Mouse (Mus musculus) MEL (cell line): Measurements from ENCODE around the gene Ubr1.

Experiments used
- CTCF ChIP-seq, 3 experiments: IDR thresholded peaks in 2 of 3; conservative IDR thresholded peaks in 1 of 3; 2 replicates each; pipeline ENCODE4 v1.5.1; 2011 to 2012; ENCODE audit warnings: low read length in 3 of 3, low read depth in 2 of 3, mild to moderate bottlenecking in 2 of 3, improper control_type of control experiment in 1 of 3, inconsistent platforms in 1 of 3, mixed read lengths in 1 of 3, moderate library complexity in 1 of 3; ENCODE audit not compliant: control insufficient read depth in 1 of 3, insufficient read depth in 1 of 3, poor library complexity in 1 of 3, severe bottlenecking in 1 of 3
- ELF1 ChIP-seq: IDR thresholded peaks from 2 replicates; pipeline ENCODE4 v1.6.1; 2014; ENCODE audit warnings: low read depth, mild to moderate bottlenecking, inconsistent platforms, low read length, improper control_type of control experiment, moderate library complexity
- EP300 ChIP-seq, 2 experiments: IDR thresholded peaks; 2 replicates each; pipeline ENCODE4 v1.6.1; 2011; ENCODE audit warnings: improper control_type of control experiment in 2 of 2, low read length in 2 of 2, low read depth in 1 of 2, mild to moderate bottlenecking in 1 of 2
- GATA1 ChIP-seq: IDR thresholded peaks from 2 replicates; pipeline ENCODE4 v1.6.1; 2011; ENCODE audit warnings: low read depth, low read length, improper control_type of control experiment
- HCFC1 ChIP-seq: IDR thresholded peaks from 2 replicates; pipeline ENCODE4 v1.6.1; 2012; ENCODE audit warnings: low read depth, mild to moderate bottlenecking, inconsistent platforms, low read length, improper control_type of control experiment, moderate library complexity
- MYC ChIP-seq: IDR thresholded peaks from 2 replicates; pipeline ENCODE4 v1.6.1; 2011; ENCODE audit warnings: low read depth, mild to moderate bottlenecking, low read length, improper control_type of control experiment, moderate library complexity
- NELFE ChIP-seq: IDR thresholded peaks from 2 replicates; pipeline ENCODE4 v1.6.1; 2011; ENCODE audit warnings: low read depth, low read length, improper control_type of control experiment
- POLR2A ChIP-seq, 2 experiments: IDR thresholded peaks; 2 replicates each; pipeline ENCODE4 v1.6.1; 2011 to 2012; ENCODE audit warnings: low read length in 2 of 2, mild to moderate bottlenecking in 2 of 2, control low read depth in 1 of 2, improper control_type of control experiment in 1 of 2, low read depth in 1 of 2, moderate library complexity in 1 of 2; ENCODE audit not compliant: control insufficient read depth in 1 of 2, insufficient read depth in 1 of 2, poor library complexity in 1 of 2
- SIN3A ChIP-seq: IDR thresholded peaks from 2 replicates; pipeline ENCODE4 v1.6.1; 2012; ENCODE audit warnings: low read length, improper control_type of control experiment, inconsistent platforms
- TBP ChIP-seq: IDR thresholded peaks from 2 replicates; pipeline ENCODE4 v1.8.0; 2011; ENCODE audit warnings: low read depth, low read length, improper control_type of control experiment
- TCF12 ChIP-seq: IDR thresholded peaks from 2 replicates; pipeline ENCODE4 v1.6.1; 2014; ENCODE audit warnings: low read depth, mild to moderate bottlenecking, inconsistent platforms, low read length, improper control_type of control experiment, moderate library complexity
- ZNF384 ChIP-seq: IDR thresholded peaks from 2 replicates; pipeline ENCODE4 v1.6.1; 2012; ENCODE audit warnings: low read depth, mild to moderate bottlenecking, inconsistent platforms, low read length, improper control_type of control experiment

DNA sequence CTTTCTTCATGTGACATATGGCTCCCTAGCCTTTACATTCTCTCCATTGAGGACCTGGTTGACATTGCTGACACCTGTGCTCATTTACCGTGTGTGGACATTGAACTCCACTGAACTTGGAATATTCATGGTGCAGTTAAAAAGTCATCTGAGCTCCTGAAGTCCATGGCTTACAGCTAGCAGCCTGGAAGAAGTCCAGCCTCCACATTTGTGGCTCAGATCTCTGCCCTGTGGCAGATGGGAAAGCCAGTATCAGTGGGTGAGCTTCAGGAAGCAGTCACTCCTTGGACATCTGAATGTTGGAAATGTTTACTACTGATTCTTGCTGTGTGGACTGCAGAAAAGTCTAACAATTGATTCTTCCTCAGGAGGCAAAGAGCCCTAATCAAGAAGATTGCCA, 36.5 kb upstream of the Ubr1 start:
- TF ChIP-seq POLR2A (IDR thresholded peaks at IDR 0.05; ENCODE audit: control insufficient read depth in 1 of 2, insufficient read depth in 1 of 2, low read depth in 1 of 2, low read length in 2 of 2, poor library complexity in 1 of 2) (no peak), ZNF384 (no peak), CTCF (IDR thresholded peaks at IDR 0.05 in 2 of 3, conservative IDR thresholded peaks at IDR 0.05 in 1 of 3; ENCODE audit: control insufficient read depth in 1 of 3, insufficient read depth in 1 of 3, low read depth in 2 of 3, low read length in 3 of 3, poor library complexity in 1 of 3, severe bottlenecking in 1 of 3) (no peak), MYC (no peak), HCFC1 (no peak), GATA1 (no peak), TBP (no peak), TCF12 (no peak), NELFE (no peak), SIN3A (no peak), EP300 (IDR thresholded peaks at IDR 0.05; ENCODE audit: low read depth in 1 of 2, low read length in 2 of 2) (no peak), ELF1 (no peak)
